Mouse (Mus musculus) heart, adult 2 months (tissue): ENCODE measurements around the gene Ttc21b. TPM values are rescaled to one million over a fixed set of nuclear protein-coding genes. Genes with fewer than 3 reads are reported as not detected.

ENCODE experiments used
- DNase-seq, 2 experiments: peaks; one replicate each; pipeline ENCODE4 v3.0.0; 2021
- H3K27ac ChIP-seq: fragments of 200-600 bp; 2 replicates; pipeline ENCODE4 v1.8.1; 2022
- H3K27me3 ChIP-seq: fragments of 200-500 bp; 2 replicates; pipeline ENCODE4 v1.6.1; 2012; ENCODE audit warnings: mild to moderate bottlenecking, low read length, inconsistent platforms, mixed read lengths; ENCODE audit not compliant: control insufficient read depth, insufficient read depth
- H3K36me3 ChIP-seq: fragments of 200-500 bp; 2 replicates; pipeline ENCODE4 v1.6.1; 2012; ENCODE audit warnings: low read length, inconsistent platforms; ENCODE audit not compliant: control insufficient read depth, insufficient read depth
- H3K4me1 ChIP-seq: fragments of 200-500 bp; 2 replicates; pipeline ENCODE4 v1.6.1; 2011; ENCODE audit warnings: low read length; ENCODE audit not compliant: control insufficient read depth, insufficient read depth
- H3K4me3 ChIP-seq: fragments of 200-600 bp; 2 replicates; pipeline ENCODE4 v1.8.1; 2022
- H3K79me2 ChIP-seq: fragments of 200-500 bp; replicated peaks from 2 replicates; pipeline ENCODE4 v1.6.1; 2012; ENCODE audit warnings: mild to moderate bottlenecking, inconsistent platforms, low read length, moderate library complexity, mixed read lengths; ENCODE audit not compliant: control insufficient read depth, insufficient read depth
- H3K9ac ChIP-seq: fragments of 200-500 bp; 2 replicates; pipeline ENCODE4 v1.6.1; 2012; ENCODE audit warnings: low read depth, mild to moderate bottlenecking, control low read depth, inconsistent platforms, low read length, mixed read lengths
- CTCF ChIP-seq: fragments of 200-600 bp; IDR thresholded peaks from 2 replicates; pipeline ENCODE4 v1.8.1; 2022; ENCODE audit warnings: antibody characterized with exemption, mild to moderate bottlenecking, moderate library complexity
- EP300 ChIP-seq: fragments of 200-500 bp; IDR thresholded peaks from 2 replicates; pipeline ENCODE4 v1.6.1; 2011; ENCODE audit warnings: low read depth, low read length, control low read depth; ENCODE audit not compliant: insufficient read depth
- POLR2A ChIP-seq: fragments of 200-500 bp; IDR thresholded peaks from 2 replicates; pipeline ENCODE4 v1.6.1; 2011; ENCODE audit warnings: mild to moderate bottlenecking, low read depth, low read length, control low read depth; ENCODE audit not compliant: insufficient read depth
- WGBS: fragments of 180-500 bp; shearing (Covaris S2); methylation state at CpG from one replicate; pipeline ENCODE4 v1.1.7; 2018; 5-methylcytosine and 5-hydroxymethylcytosine counted together
- intact Hi-C: fragments of 180-260 bp; cut with DNase I; formaldehyde crosslinking; loops from one replicate; pipeline ENCODE4 v1.15.1; 2025
- polyA plus RNA-seq: library from polyadenylated mRNA; depleted of rRNA; stranded (reverse); fragments of >200 nt; gene quantifications from 2 replicates; pipeline ENCODE4 v1.2.3, GENCODE M21; 2012; rRNA removed
- total RNA-seq, 2 experiments: library from RNA; stranded (reverse); gene quantifications; 2 replicates each; pipeline ENCODE4 v1.2.3; 2021

Ttc21b gene
- total and polyA plus RNA-seq, 3 experiments, result 3.0 to 4.0 (median 4.0) TPM

- no peaks in the 10 kb centered on the region for H3K27me3 ChIP-seq
- no peak overlapping the region for H3K4me3 ChIP-seq
- H3K79me2 ChIP-seq, result no peaks in the 10 kb centered on the region
- intact Hi-C loops, result no loop called here
- no peaks in the 10 kb centered on the region for H3K36me3 ChIP-seq
- no peak for DNase-seq
- H3K9ac ChIP-seq, result no peak overlapping the region
- TF ChIP-seq POLR2A (no peak), CTCF (no peak), EP300 (no peak)
- no peaks in the 10 kb centered on the region for H3K4me1 ChIP-seq
- H3K27ac ChIP-seq, result no peak overlapping the region
- WGBS, result 37% methylated on average over 4 of the region's 4 CpGs
These were observed 109.9 kb downstream of the Ttc21b start for GRCm38 (mm10) chr2:66146473-66146872.

GRCm38 (mm10) chr2:66144770-66145169 lies 111.6 kb downstream of the Ttc21b start:
- no peaks in the 10 kb centered on the region for H3K36me3 ChIP-seq
- 16% methylated on average over 5 of the region's 5 CpGs for WGBS
- H3K79me2 ChIP-seq, result no peaks in the 10 kb centered on the region
- H3K9ac ChIP-seq, result no peak overlapping the region
- H3K27me3 ChIP-seq, result no peaks in the 10 kb centered on the region
- no peaks in the 10 kb centered on the region for H3K4me1 ChIP-seq
- no peak for DNase-seq
- H3K27ac ChIP-seq, result no peak overlapping the region
- TF ChIP-seq EP300, result no peak
- TF ChIP-seq POLR2A, result no peak
- no peak for TF ChIP-seq CTCF
- intact Hi-C loops, result no loop called here
- no peak overlapping the region for H3K4me3 ChIP-seq

DNA sequence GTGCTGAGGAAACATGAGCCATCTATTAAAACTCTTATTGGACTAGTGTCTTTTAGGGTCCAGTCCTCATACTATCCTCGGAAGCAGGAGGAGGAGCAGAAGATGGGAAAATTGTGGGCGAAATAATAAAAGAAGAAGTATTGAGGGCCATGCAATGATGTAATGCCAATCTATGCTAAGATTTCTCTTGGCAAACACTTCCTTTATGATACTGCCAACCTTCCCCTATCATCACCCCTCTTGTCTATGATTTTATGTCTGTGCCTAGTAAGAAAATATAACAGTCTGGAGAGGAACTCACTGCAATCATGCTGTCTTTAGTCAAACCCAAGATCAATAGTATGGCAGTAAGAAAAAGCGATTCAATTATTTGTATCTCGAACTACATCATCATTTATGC lies 113.1 kb downstream of the Ttc21b start:
- no peaks in the 10 kb centered on the region for H3K79me2 ChIP-seq
- no peaks in the 10 kb centered on the region for H3K4me1 ChIP-seq
- DNase-seq, result no peak
- no peak overlapping the region for H3K27ac ChIP-seq
- H3K9ac ChIP-seq, result no peak overlapping the region
- no peak for TF ChIP-seq EP300
- TF ChIP-seq CTCF, result no peak
- TF ChIP-seq POLR2A, result no peak
- no peaks in the 10 kb centered on the region for H3K27me3 ChIP-seq
- no peak overlapping the region for H3K4me3 ChIP-seq
- WGBS, result 88% methylated on average over 4 of the region's 4 CpGs
- intact Hi-C loops, result no loop called here
- H3K36me3 ChIP-seq, result no peaks in the 10 kb centered on the region

DNA sequence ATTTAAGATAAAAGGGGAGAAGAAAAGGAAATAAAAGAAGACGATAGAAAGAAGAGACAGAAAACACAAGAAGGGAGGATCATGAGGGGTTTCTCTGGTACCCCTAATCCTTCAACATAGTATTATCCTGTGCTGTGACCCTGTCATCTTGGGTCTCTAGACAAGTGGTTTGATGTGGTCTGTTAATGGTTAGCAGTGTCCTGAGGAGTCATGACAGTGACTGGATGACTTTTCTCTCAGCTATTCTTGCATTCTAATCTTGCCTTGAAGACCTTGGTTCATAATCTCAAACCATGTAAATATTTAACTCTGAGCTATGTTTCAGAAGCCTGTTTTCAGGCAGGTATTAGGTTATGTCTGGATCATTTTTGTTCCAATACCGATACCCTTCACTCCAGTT lies 113.7 kb downstream of the Ttc21b start:
- no peak for DNase-seq

DNA sequence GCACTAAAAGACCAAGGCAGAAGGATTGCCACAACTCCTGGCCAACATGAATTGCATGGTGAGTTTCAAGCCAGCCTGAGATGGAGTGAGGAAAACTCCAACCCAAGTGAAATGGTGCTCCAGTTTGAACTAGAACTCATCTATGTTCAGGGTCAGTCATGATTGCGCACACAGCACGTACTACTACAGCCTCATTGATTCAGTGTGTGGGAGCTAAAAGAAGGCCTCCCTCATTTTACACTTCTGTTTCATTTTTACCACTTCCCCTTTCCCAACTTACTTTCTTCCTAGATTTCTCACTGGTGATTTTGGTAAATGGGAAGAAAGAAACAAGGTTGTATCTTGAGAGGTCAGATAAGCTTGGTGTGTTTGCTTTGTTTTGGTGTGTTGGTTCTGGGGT lies 114.1 kb downstream of the Ttc21b start:
- intact Hi-C loops, result no loop called here
- no peak for TF ChIP-seq POLR2A
- TF ChIP-seq CTCF, result no peak
- TF ChIP-seq EP300, result no peak
- DNase-seq, result no peak
- Histone ChIP-seq H3K27me3 (no peaks in the 10 kb centered on the region), H3K27ac (no peak overlapping the region), H3K4me3 (no peak overlapping the region), H3K79me2 (no peaks in the 10 kb centered on the region), H3K9ac (no peak overlapping the region), H3K4me1 (no peaks in the 10 kb centered on the region), H3K36me3 (no peaks in the 10 kb centered on the region)
- 85% methylated on average over 2 of the region's 2 CpGs for WGBS

More for the DNA sequence above, 113.7 kb downstream of the Ttc21b start:
- no peak overlapping the region for H3K4me3 ChIP-seq
- H3K27me3 ChIP-seq, result no peaks in the 10 kb centered on the region
- H3K79me2 ChIP-seq, result no peaks in the 10 kb centered on the region
- 84% methylated on average over 2 of the region's 2 CpGs for WGBS
- H3K4me1 ChIP-seq, result no peaks in the 10 kb centered on the region
- H3K27ac ChIP-seq, result no peak overlapping the region
- TF ChIP-seq EP300 (no peak), POLR2A (no peak), CTCF (no peak)
- intact Hi-C loops, result no loop called here
- H3K36me3 ChIP-seq, result no peaks in the 10 kb centered on the region
- H3K9ac ChIP-seq, result no peak overlapping the region

- TF ChIP-seq CTCF (no peak), POLR2A (no peak), EP300 (no peak)
- H3K27ac ChIP-seq, result no peak overlapping the region
- no peak overlapping the region for H3K4me3 ChIP-seq
- no peaks in the 10 kb centered on the region for H3K27me3 ChIP-seq
- WGBS, result 62% methylated on average over 4 of the region's 4 CpGs
- no peak for DNase-seq
- intact Hi-C loops, result no loop called here
- no peaks in the 10 kb centered on the region for H3K4me1 ChIP-seq
- H3K36me3 ChIP-seq, result no peaks in the 10 kb centered on the region
- no peak overlapping the region for H3K9ac ChIP-seq
- no peaks in the 10 kb centered on the region for H3K79me2 ChIP-seq
These were observed 116.2 kb downstream of the Ttc21b start for GRCm38 (mm10) chr2:66140246-66140645.

Other genes with a start within 250 kb of the Ttc21b start
- under 1 TPM in 1 of 2 experiments, not detected in 1; 0.13 TPM for gene Galnt3, start 131.6 kb downstream of the Ttc21b start, total RNA-seq
- 0.18 and 0.59 TPM in 2 replicates for gene Galnt3, start 131.6 kb downstream of the Ttc21b start, polyA plus RNA-seq
- under 1 TPM in 1 of 2 experiments, not detected in 1; 0.05 TPM for gene Scn1a, start 184.2 kb upstream of the Ttc21b start, total RNA-seq
- gene Scn1a, start 184.2 kb upstream of the Ttc21b start, polyA plus RNA-seq, result 0.04 and 0.12 TPM in 2 replicates